Mouse (Mus musculus): Measurements from ENCODE around the gene Zfp36. TPM values are rescaled to one million over a fixed set of nuclear protein-coding genes. Genes with fewer than 3 reads are reported as not detected.
A peak's percentile ranks its signal among the peaks of the same experiment; 100 is the strongest.

Zfp36 gene
- polyA plus RNA-seq (2012; ENCODE audit: insufficient read depth, insufficient read length, missing spikeins): 25.1 and 70.2 TPM in 2 replicates

DNA sequence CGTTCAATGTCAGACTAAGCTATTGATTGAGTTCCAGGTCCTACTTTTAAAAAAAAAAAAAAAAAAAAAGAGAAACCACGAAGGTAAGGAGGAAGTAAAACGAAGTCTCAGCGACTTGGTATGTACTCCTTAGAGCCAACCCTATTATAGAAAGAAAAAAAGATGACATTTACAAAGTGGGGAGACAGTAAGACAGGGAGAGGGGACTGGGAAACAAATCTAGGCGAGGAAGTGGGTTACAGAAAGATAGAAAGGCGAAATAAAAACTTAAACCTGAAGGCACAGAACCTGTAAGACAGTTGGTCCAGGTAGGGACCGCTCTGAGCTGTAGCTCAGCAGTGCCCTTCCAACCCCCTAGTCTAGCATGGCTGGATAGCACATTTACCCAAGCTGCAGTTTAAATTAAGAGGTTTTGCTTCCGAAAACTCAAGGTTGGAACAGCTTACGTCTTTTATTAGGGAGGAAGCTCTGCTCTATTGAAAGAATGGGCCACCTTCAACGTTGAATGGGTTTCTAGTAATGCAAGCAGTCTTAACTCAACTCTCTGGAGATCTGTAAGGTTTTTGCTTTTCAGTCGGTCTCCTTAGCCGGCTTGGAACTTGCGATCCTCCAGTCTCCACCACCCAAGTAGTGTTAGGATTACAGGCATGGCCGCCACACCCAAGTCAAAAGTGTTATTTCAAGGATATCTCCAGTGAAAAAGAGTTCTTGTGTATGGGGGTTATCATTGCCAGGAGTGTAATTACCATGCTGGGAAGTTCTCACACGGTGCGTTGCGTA is at the start of gene Zfp36:
TSS of gene Zfp36 (minus strand) at position 17 of the 780 bp plus-strand sequence.
- H3K4me1 ChIP-seq (ENCODE audit: control insufficient read depth, insufficient read depth, insufficient read length, low read length): peaks cover 22% of the 10 kb centered on the region

GRCm38 (mm10) chr7:28427738-28428137 is 47.7 kb upstream of the Zfp36 start:
- no peak overlapping the region for H3K27ac ChIP-seq (replicated peaks; ENCODE audit: low read depth, low read length)
- H3K4me1 ChIP-seq (ENCODE audit: control insufficient read depth, insufficient read depth, insufficient read length, low read length): no peaks in the 10 kb centered on the region
- H3K4me3 ChIP-seq (ENCODE audit: insufficient read depth, low read depth, low read length): no peak overlapping the region

More for the DNA sequence above, at the start of gene Zfp36:
- Histone ChIP-seq H3K27ac (replicated peaks; ENCODE audit: low read depth, low read length) (peak within 1 kb of the TSS; percentile 100), H3K4me3 (ENCODE audit: insufficient read depth, low read depth, low read length) (peak within 1 kb of the TSS; percentile 83)

- Histone ChIP-seq H3K27ac (replicated peaks; ENCODE audit: low read depth, low read length) (no peak overlapping the region), H3K4me3 (ENCODE audit: insufficient read depth, low read depth, low read length) (no peak overlapping the region)
Observed at GRCm38 (mm10) chr7:28423018-28423417, 43.0 kb upstream of the Zfp36 start.

GRCm38 (mm10) chr7:28419416-28419815 is 39.4 kb upstream of the Zfp36 start:
- H3K27ac ChIP-seq (replicated peaks; ENCODE audit: low read depth, low read length): no peak overlapping the region; the same call in 1 of the 2 replicates
- no peak overlapping the region for H3K4me3 ChIP-seq (ENCODE audit: insufficient read depth, low read depth, low read length)
- no peaks in the 10 kb centered on the region for H3K4me1 ChIP-seq (ENCODE audit: control insufficient read depth, insufficient read depth, insufficient read length, low read length)

More at GRCm38 (mm10) chr7:28423018-28423417, 43.0 kb upstream of the Zfp36 start:
- no peaks in the 10 kb centered on the region for H3K4me1 ChIP-seq (ENCODE audit: control insufficient read depth, insufficient read depth, insufficient read length, low read length)

DNA sequence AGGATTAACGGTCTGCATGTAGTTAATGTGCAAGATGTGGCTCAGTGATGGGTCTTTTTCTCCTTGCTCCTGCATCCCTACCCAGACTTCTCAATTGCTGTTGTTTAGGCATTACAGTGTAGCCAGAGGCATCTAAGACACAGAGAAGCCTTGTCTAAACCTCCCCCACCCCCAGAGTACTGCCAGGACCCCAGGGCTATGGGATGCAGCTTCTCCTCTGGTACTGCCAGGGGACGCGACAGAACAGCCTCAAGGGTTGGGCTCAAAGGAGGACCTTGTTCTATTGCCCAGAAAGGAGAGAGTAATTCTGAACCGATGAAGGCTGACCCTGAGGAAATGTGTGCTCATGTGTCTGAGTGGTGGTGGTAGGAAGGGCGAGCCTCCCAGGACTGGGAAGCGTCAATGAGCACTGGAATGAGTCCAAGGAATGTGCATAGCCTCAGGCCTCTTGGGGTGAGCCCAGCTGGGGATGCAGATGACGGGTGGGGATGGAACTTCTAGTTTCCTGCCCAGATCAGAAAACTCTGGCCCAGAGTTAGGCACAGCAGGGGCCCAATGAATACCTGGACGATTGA is 38.1 kb upstream of the Zfp36 start:
- Histone ChIP-seq H3K4me1 (ENCODE audit: control insufficient read depth, insufficient read depth, insufficient read length, low read length) (no peaks in the 10 kb centered on the region), H3K27ac (replicated peaks; ENCODE audit: low read depth, low read length) (0 out of 2 replicates have a peak overlapping the region, but pooled peaks have one; percentile 28), H3K4me3 (ENCODE audit: insufficient read depth, low read depth, low read length) (no peak overlapping the region)

DNA sequence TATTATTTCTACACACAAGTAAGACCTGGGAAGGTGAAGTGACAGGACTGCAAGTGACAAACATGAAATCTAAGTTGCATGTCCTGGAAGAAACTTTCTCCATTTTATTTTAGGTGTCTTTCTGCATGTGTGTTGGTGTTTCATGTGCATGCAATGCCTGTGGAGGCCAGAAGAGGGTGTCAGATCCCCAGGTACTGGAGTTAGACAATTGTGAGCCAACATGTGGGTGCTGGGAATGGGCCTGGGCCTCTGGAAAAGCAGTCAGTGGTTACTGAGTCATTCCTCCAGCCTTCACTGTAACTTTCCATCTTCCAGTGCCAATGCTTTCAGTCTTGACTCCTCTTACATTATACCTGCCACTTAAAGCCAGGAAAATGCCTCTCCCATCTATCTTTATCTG is 37.3 kb upstream of the Zfp36 start:
- H3K4me1 ChIP-seq (ENCODE audit: control insufficient read depth, insufficient read depth, insufficient read length, low read length): no peaks in the 10 kb centered on the region
- H3K27ac ChIP-seq (replicated peaks; ENCODE audit: low read depth, low read length): no peak overlapping the region
- no peak overlapping the region for H3K4me3 ChIP-seq (ENCODE audit: insufficient read depth, low read depth, low read length)

DNA sequence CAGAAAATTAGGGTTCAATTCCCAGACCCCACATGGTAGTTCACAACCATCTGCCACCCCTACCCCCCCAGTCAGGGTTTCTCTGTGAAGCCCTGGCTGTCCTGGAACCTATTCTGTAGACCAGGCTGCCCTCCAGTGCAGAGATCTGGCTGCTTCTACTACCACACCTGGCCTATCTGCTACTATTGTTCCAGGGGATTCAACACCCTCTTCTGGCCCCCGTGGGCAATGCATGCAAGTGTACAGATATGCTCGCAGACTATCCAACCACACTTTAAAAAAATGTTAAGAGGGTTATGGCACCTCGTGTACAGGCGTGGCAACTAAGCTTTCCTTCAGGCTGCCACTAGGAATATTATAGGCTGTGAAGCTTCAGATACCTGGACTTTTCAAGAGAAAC is 32.8 kb upstream of the Zfp36 start:
- H3K27ac ChIP-seq (replicated peaks; ENCODE audit: low read depth, low read length): no peak overlapping the region
- H3K4me1 ChIP-seq (ENCODE audit: control insufficient read depth, insufficient read depth, insufficient read length, low read length): peaks cover 11% of the 10 kb centered on the region; the same call in 1 of the 2 replicates
- no peak overlapping the region for H3K4me3 ChIP-seq (ENCODE audit: insufficient read depth, low read depth, low read length)

DNA sequence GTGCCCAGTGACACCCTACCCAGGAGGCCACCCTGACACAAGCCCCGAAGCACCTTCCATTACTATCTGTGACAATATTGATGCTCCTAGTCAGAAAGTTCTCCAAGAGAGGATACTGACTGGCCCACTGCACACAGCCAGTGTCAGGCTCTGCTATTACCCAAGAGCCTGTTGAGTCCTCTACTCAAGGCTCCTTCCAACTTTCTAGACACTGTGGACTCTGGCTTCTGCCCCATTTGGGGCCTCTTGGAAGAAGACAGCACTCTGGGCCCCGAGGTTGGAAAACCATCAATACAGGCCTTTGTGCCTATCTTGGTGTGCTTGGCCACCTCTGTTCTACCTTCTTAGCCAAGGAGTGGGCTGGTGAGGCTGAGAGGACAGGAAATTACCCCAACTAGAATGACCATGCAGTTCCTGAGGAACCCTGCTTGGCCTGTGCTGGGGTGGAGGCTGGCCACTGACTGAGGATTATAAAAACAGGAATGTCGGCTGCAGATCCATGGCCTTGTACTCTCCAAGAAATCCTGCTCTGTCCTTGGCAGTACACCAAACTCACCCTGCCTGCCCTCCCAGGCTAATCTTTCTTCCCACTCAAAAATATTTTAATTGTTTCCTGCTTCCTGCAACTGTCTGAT is 30.9 kb upstream of the Zfp36 start:
- Histone ChIP-seq H3K4me3 (ENCODE audit: insufficient read depth, low read depth, low read length) (no peak overlapping the region), H3K27ac (replicated peaks; ENCODE audit: low read depth, low read length) (peak overlapping the region; percentile 13), H3K4me1 (ENCODE audit: control insufficient read depth, insufficient read depth, insufficient read length, low read length) (peaks cover 11% of the 10 kb centered on the region; the same call in 1 of the 2 replicates)

- H3K4me1 ChIP-seq (ENCODE audit: control insufficient read depth, insufficient read depth, insufficient read length, low read length): no peaks in the 10 kb centered on the region
- no peak overlapping the region for H3K4me3 ChIP-seq (ENCODE audit: insufficient read depth, low read depth, low read length)
- H3K27ac ChIP-seq (replicated peaks; ENCODE audit: low read depth, low read length): no peak overlapping the region
Observed at GRCm38 (mm10) chr7:28401942-28402341, 21.9 kb upstream of the Zfp36 start.

DNA sequence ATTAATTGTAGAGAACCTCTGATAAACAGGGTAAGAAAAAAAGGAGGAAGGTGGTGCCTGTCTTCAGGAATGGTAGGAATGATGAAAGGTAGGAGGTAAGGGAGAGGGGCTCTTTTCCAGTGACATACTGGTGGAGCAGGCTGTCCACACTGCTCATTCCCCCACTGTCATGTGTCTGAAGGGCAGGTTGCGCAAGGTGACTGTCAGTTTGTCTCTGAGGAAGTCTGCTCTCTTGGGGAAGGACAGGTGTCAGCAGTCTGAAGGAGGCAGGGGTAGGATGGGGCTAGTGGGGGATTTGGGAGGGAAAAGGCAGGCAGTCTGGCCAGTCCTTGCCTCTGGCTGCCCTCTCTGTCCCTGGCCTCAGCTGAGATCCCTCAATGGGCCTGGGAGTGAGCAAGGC is 21.0 kb upstream of the Zfp36 start:
- H3K4me1 ChIP-seq (ENCODE audit: control insufficient read depth, insufficient read depth, insufficient read length, low read length): no peaks in the 10 kb centered on the region
- no peak overlapping the region for H3K27ac ChIP-seq (replicated peaks; ENCODE audit: low read depth, low read length)
- H3K4me3 ChIP-seq (ENCODE audit: insufficient read depth, low read depth, low read length): no peak overlapping the region

DNA sequence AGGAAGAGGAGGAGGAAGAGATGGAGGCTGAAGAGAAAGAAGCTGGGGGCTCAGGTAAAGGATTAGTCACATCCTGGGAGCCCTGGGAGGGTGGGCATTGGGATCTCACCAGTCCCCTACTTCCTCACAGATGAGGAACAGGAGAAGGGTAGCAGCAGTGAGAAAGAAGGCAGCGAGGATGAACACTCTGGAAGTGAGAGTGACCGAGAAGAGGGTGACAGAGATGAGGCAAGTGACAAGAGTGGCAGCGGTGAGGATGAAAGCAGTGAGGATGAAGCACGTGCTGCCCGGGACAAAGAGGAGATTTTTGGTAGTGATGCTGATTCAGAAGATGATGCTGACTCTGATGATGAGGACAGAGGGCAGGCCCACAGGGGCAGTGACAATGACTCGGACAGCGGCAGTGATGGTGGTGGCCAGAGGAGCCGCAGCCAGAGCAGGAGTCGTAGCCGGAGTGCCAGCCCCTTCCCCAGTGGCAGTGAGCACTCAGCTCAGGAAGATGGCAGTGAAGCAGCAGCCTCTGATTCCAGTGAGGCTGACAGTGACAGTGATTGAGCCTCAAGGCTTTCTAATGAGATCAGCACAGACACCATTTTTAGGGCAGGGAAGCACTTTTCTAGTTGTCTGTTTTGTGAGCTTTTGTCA is 18.8 kb upstream of the Zfp36 start:
- H3K4me1 ChIP-seq (ENCODE audit: control insufficient read depth, insufficient read depth, insufficient read length, low read length): 0 out of 2 replicates have a peak, but pooled peaks cover under 1% of the 10 kb centered on the region
- H3K27ac ChIP-seq (replicated peaks; ENCODE audit: low read depth, low read length): no peak overlapping the region
- H3K4me3 ChIP-seq (ENCODE audit: insufficient read depth, low read depth, low read length): no peak overlapping the region

GRCm38 (mm10) chr7:28398000-28398399 is 17.9 kb upstream of the Zfp36 start:
- no peak overlapping the region for H3K27ac ChIP-seq (replicated peaks; ENCODE audit: low read depth, low read length)
- H3K4me3 ChIP-seq (ENCODE audit: insufficient read depth, low read depth, low read length): no peak overlapping the region
- H3K4me1 ChIP-seq (ENCODE audit: control insufficient read depth, insufficient read depth, insufficient read length, low read length): 0 out of 2 replicates have a peak, but pooled peaks cover 3% of the 10 kb centered on the region

DNA sequence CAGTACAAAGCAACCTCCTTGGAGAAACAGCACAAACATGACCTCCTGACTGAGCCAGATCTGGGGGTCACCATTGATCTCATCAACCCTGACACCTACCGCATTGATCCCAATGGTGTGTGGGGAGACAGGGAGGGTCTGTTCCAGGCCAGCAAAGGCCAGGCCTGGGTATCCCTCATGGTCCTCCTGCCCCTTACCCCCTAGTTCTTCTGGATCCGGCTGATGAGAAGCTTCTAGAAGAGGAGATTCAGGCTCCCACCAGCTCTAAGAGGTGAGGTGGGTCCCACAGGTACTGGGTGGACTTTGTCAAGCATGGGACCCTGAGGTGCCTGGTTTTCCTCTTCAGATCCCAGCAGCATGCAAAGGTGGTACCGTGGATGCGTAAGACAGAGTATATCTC is 15.4 kb upstream of the Zfp36 start:
- no peak overlapping the region for H3K4me3 ChIP-seq (ENCODE audit: insufficient read depth, low read depth, low read length)
- no peak overlapping the region for H3K27ac ChIP-seq (replicated peaks; ENCODE audit: low read depth, low read length)
- H3K4me1 ChIP-seq (ENCODE audit: control insufficient read depth, insufficient read depth, insufficient read length, low read length): peaks cover 5% of the 10 kb centered on the region; the same call in 1 of the 2 replicates

DNA sequence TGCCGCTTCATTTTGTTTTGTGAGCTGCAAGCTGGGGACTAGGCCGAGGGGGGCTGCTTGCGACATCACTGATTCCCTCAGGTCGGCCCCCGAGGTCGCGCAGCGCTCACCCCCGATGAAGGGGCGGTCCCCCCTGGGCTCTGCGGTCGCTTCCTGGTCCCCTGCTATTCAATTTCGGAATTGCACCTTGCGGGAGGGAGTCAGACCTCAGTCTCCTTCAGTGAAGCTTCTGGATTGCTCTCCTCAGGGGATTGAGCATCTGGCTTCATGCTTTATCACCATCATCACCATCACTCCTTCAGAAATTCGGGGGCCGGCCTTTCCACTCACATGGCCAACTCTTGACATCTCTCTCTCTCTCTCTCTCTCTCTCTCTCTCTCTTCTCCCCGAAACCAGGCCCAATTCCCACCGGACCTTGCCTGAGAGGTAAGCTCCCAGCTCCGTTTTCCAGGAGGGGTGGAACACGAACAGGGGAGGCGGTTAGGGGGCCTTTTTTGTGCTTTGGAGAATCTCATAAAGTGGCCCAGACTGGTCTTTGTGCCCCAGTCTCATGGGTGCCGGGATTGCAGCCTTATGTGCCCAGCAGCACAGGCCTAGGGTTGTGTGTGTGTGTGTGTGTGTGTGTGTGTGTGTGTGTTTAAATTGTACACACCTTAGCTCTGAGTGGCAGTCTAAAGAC is 13.4 kb upstream of the Zfp36 start:
- Histone ChIP-seq H3K27ac (replicated peaks; ENCODE audit: low read depth, low read length) (peak overlapping the region; percentile 66), H3K4me1 (ENCODE audit: control insufficient read depth, insufficient read depth, insufficient read length, low read length) (peaks cover 5% of the 10 kb centered on the region; the same call in 1 of the 2 replicates), H3K4me3 (ENCODE audit: insufficient read depth, low read depth, low read length) (peak overlapping the region; percentile 85)
